8 mouse cellular contexts compared by ENCODE assay signal in the genomic region with DNA sequence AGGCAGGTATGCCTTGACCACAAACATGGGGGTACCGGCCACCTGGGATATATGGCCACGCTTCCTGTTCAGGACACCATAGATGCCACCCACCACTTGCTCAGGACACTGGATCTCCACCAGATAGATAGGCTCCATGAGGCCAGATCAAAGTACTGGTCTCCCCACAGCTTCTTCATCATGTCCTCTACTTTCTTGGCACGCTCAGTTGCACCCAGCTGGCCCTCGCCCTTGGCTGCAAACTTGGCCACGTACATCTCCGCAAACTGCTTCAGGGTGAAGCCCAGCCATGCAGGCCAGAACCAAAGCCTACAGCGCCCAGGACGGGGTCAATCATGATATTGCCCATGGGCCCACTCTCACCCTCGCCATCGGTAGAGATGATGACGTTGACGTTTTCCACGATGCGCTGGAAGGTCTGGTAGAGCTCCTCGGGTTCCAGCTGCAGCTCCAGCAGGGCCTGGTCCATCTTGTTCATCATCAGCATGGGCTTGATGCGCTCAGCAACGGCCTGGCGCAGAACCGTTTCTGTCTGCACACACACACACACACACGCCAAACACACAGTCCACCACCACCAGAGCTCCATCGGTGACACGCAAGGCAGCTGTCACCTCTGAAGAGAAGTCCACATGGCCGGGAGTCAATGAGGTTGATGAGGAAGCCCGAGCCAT. TPM values are rescaled to one million over a fixed set of nuclear protein-coding genes. Genes with fewer than 3 reads are reported as not detected.
A peak's percentile ranks its signal among the peaks of the same experiment; 100 is the strongest.
DNase-seq lines count a peak whose midpoint lies in the region; ATAC-seq lines count a peak whose summit lies in the region.
"Not testable (repeated sequence)": the region's sequence is repeated elsewhere in the genome, so short reads cannot be mapped to it uniquely, and the experiment has no call there.

No protein-coding gene starts in this region.

- not testable (repeated sequence) for H3K4me3 ChIP-seq in hindbrain, embryonic 13.5 days; liver, embryonic 15.5 days (replicated peaks); midbrain, embryonic 13.5 days (replicated peaks)

- H3K9me3 ChIP-seq in hindbrain, embryonic 13.5 days: peaks cover 11% of the 10 kb centered on the region
- not testable (repeated sequence) for H3K9me3 ChIP-seq in liver, embryonic 15.5 days (replicated peaks)
- H3K9me3 ChIP-seq in midbrain, embryonic 13.5 days: peaks cover 13% of the 10 kb centered on the region

- H3K9ac ChIP-seq in hindbrain, embryonic 13.5 days; liver, embryonic 15.5 days; midbrain, embryonic 13.5 days (replicated peaks): not testable (repeated sequence)

- DNase-seq in cerebellum, postnatal 10 days: peak; percentile 55 to 66
- DNase-seq in gastrocnemius, postnatal 10 days: peak; percentile 64
- DNase-seq in kidney, postnatal 10 days: peak; percentile 63
- peak; percentile 81 for DNase-seq in testis, postnatal 10 days (ENCODE audit: low spot score)
- peak; percentile 67 to 95 for DNase-seq in urinary bladder, postnatal 4 days (ENCODE audit: low spot score in 2 of 2)

- H3K36me3 ChIP-seq in hindbrain, embryonic 13.5 days: peaks cover 18% of the 10 kb centered on the region
- peaks cover 13% of the 10 kb centered on the region; the same call in 1 of the 2 replicates for H3K36me3 ChIP-seq in liver, embryonic 15.5 days (replicated peaks)
- H3K36me3 ChIP-seq in midbrain, embryonic 13.5 days: peaks cover 18% of the 10 kb centered on the region

- H3K4me2 ChIP-seq in hindbrain, embryonic 13.5 days; liver, embryonic 15.5 days; midbrain, embryonic 13.5 days (replicated peaks): not testable (repeated sequence)

- not testable (repeated sequence) for H3K27ac ChIP-seq in hindbrain, embryonic 13.5 days; liver, embryonic 15.5 days (replicated peaks); midbrain, embryonic 13.5 days

- ATAC-seq in hindbrain, embryonic 13.5 days (ENCODE audit: low FRiP score): peak; percentile 8; the same call in 1 of the 2 replicates
- ATAC-seq in liver, embryonic 15.5 days (ENCODE audit: insufficient read depth): peak; percentile 4; the same call in 1 of the 2 replicates
- 0 out of 2 replicates have a peak, but pooled peaks have one; percentile 1 for ATAC-seq in midbrain, embryonic 13.5 days

- H3K4me1 ChIP-seq in hindbrain, embryonic 13.5 days (replicated peaks); liver, embryonic 15.5 days (replicated peaks); midbrain, embryonic 13.5 days (replicated peaks): not testable (repeated sequence)

- WGBS in hindbrain, embryonic 13.5 days: 97% methylated on average over 24 of the region's 24 CpGs
- 85% methylated on average over 24 of the region's 24 CpGs for WGBS in liver, embryonic 15.5 days (ENCODE audit: insufficient replicate concordance)
- WGBS in midbrain, embryonic 13.5 days: 96% methylated on average over 24 of the region's 24 CpGs

- not testable (repeated sequence) for H3K27me3 ChIP-seq in hindbrain, embryonic 13.5 days; liver, embryonic 15.5 days; midbrain, embryonic 13.5 days

RNA-seq across cellular contexts. Expression of a gene that starts 43.1 kb away (rescaled TPM):
- 10 to 100 TPM; 14.9 to 33.4 TPM for total RNA-seq in gastrocnemius, postnatal 10 days (2021)
- polyA plus RNA-seq in hindbrain, embryonic 13.5 days (2015; fragmentation: Nextera tagmentation; extraction: Ambion mirVana): 13.5 and 16.2 TPM in 2 replicates
- polyA plus RNA-seq in liver, embryonic 15.5 days (2015; fragmentation: Nextera tagmentation; extraction: Ambion mirVana): 3.2 and 4.2 TPM in 2 replicates
- 17.9 and 18.6 TPM in 2 replicates for polyA plus RNA-seq in midbrain, embryonic 13.5 days (2015; fragmentation: Nextera tagmentation; extraction: Ambion mirVana)

RNA-seq across cellular contexts. Expression of a gene that starts 52.1 kb away (rescaled TPM):
- 10 to 100 TPM; 32.9 to 38.2 TPM for total RNA-seq in gastrocnemius, postnatal 10 days (2021)
- 50.4 and 52.4 TPM in 2 replicates for polyA plus RNA-seq in hindbrain, embryonic 13.5 days (2015; fragmentation: Nextera tagmentation; extraction: Ambion mirVana)
- 22.3 and 23.9 TPM in 2 replicates for polyA plus RNA-seq in liver, embryonic 15.5 days (2015; fragmentation: Nextera tagmentation; extraction: Ambion mirVana)
- polyA plus RNA-seq in midbrain, embryonic 13.5 days (2015; fragmentation: Nextera tagmentation; extraction: Ambion mirVana): 54.4 and 55.6 TPM in 2 replicates
